Mouse (Mus musculus): ENCODE measurements around the gene Hoxb1.

The Hoxb1 gene

GRCm38 (mm10) chr11:96351312-96351711 lies 14.2 kb upstream of the Hoxb1 start:
- DNase-seq, result no peak

GRCm38 (mm10) chr11:96351831-96352230 lies 13.7 kb upstream of the Hoxb1 start:
- no peak for DNase-seq

DNA sequence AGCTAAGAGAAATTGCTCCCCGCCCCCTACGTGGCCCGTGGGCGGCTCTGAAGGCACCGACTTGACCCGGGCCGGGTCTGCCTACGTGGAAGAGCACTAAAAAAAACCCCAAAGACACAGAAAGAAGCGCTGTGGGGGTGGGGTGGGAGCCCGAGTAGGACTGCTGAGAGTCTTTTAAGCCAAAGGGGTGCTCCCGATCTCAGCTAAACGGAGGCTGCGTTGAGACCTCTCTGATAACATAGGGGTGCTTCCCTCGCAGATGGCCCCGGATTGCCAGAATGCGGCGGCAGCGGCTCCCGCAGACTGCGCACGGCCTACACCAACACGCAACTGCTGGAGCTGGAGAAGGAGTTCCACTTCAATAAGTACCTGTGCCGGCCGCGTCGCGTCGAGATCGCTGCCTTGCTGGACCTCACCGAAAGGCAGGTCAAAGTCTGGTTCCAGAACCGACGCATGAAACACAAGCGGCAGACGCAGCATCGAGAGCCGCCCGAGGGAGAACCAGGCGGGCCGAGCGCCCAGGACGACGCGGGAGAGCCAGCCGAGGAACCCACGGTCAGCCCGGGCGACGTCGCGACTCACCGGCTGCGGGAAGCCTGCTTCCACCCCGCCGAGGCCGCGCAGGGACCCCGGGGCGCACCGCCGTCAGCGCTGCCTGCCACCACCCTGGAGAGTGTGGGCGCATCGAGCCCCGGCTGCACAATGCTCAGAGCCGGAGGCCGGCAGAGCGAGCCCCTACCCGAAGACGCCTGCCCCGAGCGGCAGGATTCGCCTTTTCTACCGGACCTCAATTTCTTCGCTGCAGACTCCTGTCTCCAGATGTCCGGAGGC lies 12.6 kb upstream of the Hoxb1 start:
- DNase-seq, result no peak

GRCm38 (mm10) chr11:96353522-96353841 lies 12.1 kb upstream of the Hoxb1 start:
- DNase-seq, result peak in 1 of 2 experiments; percentile 33

GRCm38 (mm10) chr11:96353939-96354338 lies 11.6 kb upstream of the Hoxb1 start:
- DNase-seq, result no peak

GRCm38 (mm10) chr11:96354376-96354775 lies 11.2 kb upstream of the Hoxb1 start:
- DNase-seq, result no peak

DNA sequence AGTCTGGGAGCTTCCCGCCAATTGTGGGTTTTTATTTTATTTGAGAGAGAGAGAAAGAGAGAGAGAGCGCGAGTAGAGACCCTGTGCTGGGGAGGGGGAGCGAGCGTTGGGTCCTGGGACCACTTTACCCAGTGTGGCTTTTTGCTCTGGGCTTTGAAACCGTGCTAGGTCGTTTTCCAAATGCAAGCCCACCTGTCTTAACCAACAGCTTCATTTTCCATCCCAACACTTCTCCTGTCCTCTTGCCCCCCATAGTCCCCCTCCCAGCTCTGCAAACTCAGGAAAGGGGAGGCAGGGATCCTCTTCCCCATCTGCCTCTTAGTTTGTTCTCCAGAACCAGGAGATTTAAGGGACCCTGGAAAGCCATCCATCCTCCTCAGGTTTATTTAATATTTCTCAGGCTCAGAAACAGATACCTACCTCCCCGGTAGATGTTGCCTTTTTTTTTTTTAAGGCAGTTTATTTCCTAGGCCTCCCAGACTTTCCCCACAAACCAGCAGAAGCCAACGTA lies 10.7 kb upstream of the Hoxb1 start:
- no peak for DNase-seq

- no peak for DNase-seq
These were observed 1.7 kb upstream of the Hoxb1 start for GRCm38 (mm10) chr11:96363807-96364206.

DNA sequence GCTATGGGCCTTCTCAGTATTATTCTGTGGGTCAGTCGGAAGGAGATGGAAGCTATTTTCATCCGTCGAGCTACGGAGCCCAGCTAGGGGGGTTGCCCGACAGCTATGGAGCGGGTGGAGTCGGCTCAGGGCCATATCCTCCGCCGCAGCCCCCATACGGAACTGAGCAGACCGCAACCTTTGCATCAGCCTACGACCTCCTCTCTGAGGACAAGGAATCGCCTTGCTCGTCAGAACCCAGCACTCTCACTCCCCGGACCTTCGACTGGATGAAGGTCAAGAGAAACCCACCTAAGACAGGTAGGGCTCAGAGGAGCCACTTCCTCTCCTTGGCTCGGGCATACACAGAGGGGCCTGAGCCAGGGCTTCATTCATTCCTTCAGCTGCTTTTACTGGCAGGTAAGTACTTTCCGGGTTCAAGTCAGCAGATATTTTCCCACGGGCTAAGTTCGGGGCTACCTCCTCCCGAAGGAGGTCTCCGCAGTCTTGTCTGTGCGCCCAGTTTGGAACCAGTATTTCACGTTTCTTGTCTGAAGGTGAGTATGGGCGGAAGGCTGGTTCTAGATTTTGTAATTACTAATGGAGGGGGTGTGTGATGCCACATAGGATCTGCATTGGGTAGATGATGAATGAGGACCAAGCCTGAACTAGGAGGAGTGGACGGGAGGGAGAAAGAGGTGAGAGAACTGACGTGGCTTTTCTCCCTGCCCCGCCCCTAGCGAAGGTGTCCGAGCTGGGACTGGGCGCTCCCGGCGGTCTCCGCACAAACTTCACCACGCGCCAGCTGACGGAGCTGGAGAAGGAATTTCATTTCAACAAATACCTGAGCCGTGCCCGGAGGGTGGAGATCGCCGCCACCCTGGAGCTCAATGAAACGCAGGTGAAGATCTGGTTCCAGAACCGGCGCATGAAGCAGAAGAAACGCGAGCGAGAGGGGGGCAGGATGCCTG lies 815 bp downstream of the Hoxb1 start:
- DNase-seq, result no peak

GRCm38 (mm10) chr11:96367141-96367540 lies 1.6 kb downstream of the Hoxb1 start:
- no peak for DNase-seq

- no peak for DNase-seq
These were observed 3.1 kb downstream of the Hoxb1 start for GRCm38 (mm10) chr11:96368686-96369085.

DNA sequence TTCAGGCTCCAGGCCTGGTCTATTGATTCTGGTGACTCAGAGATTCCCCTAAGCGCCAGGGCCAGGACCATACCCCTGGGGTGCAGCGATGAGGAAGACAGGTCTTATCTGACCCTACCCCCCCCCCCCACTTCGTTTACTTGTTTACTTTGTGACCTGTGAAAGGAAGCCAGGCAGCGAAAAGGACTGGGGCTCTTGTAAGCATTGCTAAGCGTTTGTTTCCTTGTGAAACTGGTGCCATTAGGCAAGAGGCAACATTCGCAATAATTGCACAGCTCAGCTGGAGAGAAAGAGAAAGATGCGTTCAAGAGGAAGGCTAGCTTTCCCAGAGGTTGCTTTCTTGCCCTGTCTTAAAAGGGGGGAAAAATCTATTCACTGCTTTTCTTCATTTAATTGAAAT lies 3.6 kb downstream of the Hoxb1 start:
- no peak for DNase-seq

DNA sequence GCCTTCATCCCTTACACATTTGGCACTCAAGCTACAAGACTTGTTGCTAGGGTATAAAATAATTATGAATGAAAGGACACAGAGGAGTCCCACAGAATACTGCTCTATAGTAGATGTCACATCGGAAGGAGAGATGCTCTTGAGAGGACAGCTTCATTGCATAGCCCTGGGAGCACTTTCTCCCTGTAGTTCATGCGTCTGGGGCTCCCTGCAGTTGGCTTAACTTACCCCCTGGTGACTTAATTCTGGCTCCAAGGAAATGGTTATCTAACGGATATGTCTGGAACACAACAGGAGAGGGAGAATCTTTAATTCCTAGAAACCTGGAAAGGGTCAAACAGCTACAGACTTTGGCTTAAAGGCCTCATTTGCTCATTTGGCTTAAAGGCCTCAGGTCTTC lies 6.2 kb downstream of the Hoxb1 start:
- no peak for DNase-seq

DNA sequence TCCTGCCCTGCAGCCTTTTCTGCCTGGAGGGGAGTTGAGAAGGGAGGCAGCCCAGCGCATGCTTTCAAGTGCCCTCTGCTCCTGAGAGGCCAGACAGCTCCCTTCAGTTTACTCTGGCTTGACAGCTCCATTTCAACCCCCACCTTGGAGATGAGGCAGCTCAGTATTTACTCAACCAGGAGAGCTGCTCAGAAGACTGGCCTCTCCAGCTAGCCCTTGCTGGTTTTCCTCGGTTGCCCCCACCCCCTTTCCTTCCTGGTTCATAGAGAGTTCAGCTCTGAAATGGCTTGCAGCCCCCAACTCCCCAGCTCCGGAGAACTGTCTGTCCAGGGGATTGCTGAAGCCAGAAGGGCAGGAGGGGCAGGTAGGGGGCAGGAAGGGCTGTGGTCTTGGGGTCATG lies 7.0 kb downstream of the Hoxb1 start:
- DNase-seq, result no peak

DNA sequence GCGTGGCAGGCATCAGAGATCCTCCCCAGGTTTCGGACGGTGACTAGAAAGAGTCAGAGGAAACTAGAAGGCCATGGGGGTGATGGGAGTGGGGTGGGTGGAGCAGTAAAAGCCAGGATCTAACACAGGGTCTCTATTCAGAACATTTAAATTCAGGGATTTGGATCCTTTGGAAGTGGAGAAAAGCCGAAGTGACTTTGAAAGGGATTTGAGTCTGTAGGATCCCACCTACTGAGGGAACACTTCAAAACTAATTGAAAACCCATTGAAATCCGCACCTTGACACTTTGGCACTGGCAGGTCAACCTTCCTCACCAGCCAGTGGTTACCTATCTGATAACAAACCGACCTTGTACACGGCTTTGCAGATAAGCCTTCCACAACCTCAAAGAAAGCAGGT lies 9.3 kb downstream of the Hoxb1 start:
- DNase-seq, result no peak

- DNase-seq, result no peak
These were observed 17.8 kb downstream of the Hoxb1 start for GRCm38 (mm10) chr11:96383381-96383780.

GRCm38 (mm10) chr11:96387635-96388034 lies 22.1 kb downstream of the Hoxb1 start:
- DNase-seq, result no peak

DNA sequence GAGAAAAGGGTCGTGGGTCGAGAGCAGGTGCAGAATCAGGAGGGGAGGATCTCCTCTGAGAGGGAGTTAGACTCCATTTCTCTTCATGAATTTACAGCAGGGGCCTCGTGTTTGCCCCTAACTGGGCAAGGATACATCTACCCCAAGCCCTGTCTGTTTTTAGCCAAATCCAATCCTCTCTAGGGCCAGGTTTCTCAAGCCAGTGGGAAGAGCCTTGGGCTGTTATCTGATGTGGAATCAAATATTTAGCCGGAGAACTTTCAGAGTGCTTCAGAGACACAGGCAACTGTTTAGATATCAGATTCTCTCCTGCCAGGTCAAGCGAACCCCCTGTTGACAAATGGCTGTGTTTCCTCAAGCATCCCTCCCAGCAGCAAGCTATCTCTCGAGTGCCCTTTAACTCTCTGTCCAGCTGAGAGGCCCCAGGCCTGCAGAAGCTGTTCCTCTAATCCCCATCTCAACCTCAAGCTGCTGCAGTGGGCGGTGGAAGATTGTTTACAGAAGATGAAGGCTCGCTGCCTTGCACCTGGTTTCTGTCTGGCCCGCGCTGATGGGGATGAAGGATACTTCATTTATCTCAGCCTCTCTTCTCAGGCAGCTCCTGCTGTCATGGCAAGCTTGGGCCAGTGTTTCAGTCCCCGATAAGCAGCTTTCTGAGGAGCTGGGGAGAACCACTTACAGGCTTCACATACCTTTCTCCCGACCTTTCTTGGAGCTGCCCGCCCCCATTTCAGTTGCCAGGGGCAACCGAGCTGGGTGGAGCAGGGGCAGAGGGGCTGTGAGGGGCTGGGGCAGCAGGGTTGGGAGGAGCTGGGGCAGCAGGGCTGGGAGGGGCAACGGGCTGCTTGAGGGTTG lies 31.4 kb downstream of the Hoxb1 start:
- DNase-seq, result no peak

DNA sequence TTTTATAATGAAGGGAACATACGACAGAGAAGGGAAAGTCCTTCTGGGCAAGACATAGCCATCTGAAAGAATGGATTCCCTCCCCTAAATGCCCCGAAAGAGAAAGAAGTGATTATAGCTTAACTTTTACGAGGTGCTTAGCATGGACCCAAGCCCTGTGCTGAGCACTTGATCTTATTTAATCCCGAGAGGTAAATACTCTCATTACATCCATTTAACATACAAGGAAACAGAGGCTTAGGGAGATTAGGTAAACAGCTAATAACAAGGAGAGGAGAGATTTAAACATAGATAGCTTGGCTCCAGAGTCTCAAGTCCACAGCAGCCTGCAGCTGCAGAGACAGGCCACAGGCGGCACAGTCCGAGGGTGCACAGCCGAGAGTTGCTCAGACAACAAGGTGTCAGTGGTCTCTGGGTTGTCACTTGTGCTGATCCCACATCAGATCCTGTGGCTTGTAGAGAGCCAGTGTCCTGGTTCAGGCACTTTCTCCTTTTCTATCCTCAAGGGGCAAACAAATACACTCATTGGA lies 32.3 kb downstream of the Hoxb1 start:
- no peak for DNase-seq

DNA sequence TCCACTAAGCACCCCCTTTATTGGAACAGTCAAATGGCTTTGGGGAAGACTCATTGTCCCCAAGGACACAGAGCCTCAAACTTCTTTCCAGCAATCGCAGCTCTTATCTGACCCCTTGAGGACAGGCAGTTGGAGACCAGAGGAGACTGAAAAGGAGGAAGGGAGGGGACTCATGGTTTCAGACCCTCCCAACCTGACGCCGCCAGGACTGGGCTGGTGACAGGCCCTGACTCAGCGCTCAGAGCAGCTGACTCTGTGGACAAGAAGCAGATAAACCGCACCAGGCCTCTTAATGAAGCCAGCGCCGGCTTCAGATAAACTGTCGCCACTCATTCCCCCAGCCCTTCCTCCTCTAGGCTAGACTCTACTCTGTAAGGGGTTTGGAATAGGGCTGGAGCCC lies 34.4 kb downstream of the Hoxb1 start:
- no peak for DNase-seq

DNA sequence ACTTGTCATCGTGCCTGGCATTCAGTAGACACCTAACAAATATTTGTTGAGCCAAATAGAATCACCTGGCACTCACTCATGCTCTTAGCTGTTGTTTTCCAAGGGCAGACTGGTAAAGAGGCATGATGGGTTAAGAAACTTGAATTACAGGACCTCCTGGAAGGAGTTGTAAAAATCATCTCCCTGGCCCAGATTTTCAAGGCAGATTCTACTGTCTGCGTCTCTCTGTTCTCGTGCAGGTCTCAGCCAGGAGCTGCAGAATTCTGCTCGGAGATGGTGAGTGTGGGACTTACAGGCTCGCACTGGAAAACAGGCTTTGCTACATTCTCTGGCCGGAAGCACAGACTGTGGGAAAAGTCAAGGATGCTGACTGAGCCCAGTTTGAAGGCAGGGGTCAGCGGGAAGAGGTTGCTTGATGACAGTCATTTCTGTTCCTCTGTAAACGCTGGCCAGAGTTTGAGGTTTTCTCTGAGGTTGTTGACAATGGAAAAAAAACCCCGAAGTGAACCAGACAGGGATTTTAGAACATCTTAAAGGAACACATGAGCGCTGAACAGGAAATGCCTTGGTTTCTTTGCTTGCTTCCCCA lies 38.6 kb downstream of the Hoxb1 start:
- DNase-seq, result no peak

DNA sequence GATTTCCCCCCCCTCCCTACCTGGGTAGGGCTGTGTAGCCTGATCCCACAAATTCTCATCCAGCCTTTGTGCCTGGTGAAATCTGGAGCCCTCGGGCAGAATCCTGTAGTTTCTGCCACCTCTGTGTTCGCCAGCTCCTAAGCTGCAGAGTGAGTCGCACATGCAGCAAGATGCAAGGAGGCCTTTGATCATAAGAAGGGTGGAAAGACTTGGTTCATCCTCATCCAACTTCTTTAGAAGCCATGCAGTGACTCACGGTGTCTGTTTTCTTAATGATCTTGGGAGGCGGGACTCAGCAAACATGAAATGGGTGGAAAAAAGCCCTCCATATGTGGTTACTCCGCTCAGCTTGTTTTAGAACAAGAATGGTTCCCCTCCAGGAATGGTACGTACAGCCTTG lies 39.3 kb downstream of the Hoxb1 start:
- no peak for DNase-seq
